Mouse (Mus musculus) spleen, postnatal 36 days (tissue): ENCODE measurements around the gene Rasgef1c.

Experiments
- DNase-seq, 2 experiments: peaks; one replicate each; pipeline ENCODE4 v3.0.0; 2022; ENCODE audit warnings: low spot score in 2 of 2, mixed read lengths in 1 of 2

The Rasgef1c gene

GRCm38 (mm10) chr11:50024445-50024832 is 122.8 kb downstream of the Rasgef1c start:
- DNase-seq = peak; percentile 18 to 41

GRCm38 (mm10) chr11:50024833-50025720 is 123.4 kb downstream of the Rasgef1c start, which contains the start of gene Rnf130:
Rnf130 (plus strand) TSS chr11:50025346.
- DNase-seq = peak; percentile 93 to 95

GRCm38 (mm10) chr11:50025721-50026520 is 124.3 kb downstream of the Rasgef1c start:
- no peak for DNase-seq

GRCm38 (mm10) chr11:50026521-50027090 is 125.0 kb downstream of the Rasgef1c start:
- peak in 1 of 2 experiments; percentile 36 for DNase-seq

GRCm38 (mm10) chr11:50028416-50028815 is 126.8 kb downstream of the Rasgef1c start:
- no peak for DNase-seq
